Mouse (Mus musculus) heart, embryonic 16.5 days (tissue): Measurements from ENCODE around the gene Polr2e. TPM values are rescaled to one million over a fixed set of nuclear protein-coding genes. Genes with fewer than 3 reads are reported as not detected.

Source experiments
- ATAC-seq: fragments of 200-750 bp; cut with Nextera tagmentation; replicated peaks from 2 replicates; pipeline ENCODE4 v1.8.0; 2017; ENCODE audit warnings: moderate number of reproducible peaks; ENCODE audit not compliant: insufficient read depth, low FRiP score; ENCODE audit errors: extremely low read depth
- H3K27ac ChIP-seq: fragments of 300-500 bp; sonication (generic); 2 replicates; pipeline ENCODE4 v1.5.1; 2014; ENCODE audit warnings: mild to moderate bottlenecking, low read length, control low read depth, moderate library complexity
- H3K27me3 ChIP-seq: fragments of 300-500 bp; sonication (generic); 2 replicates; pipeline ENCODE4 v1.6.1; 2014; ENCODE audit warnings: low read length, mixed read lengths; ENCODE audit not compliant: control insufficient read depth, insufficient read depth
- H3K36me3 ChIP-seq: fragments of 300-500 bp; sonication (generic); 2 replicates; pipeline ENCODE4 v1.6.1; 2014; ENCODE audit not compliant: control insufficient read depth, insufficient read depth
- H3K4me1 ChIP-seq: fragments of 300-500 bp; sonication (generic); 2 replicates; pipeline ENCODE4 v1.6.1; 2014; ENCODE audit warnings: low read length, mixed read lengths; ENCODE audit not compliant: control insufficient read depth, insufficient read depth
- H3K4me2 ChIP-seq: fragments of 300-500 bp; sonication (generic); 2 replicates; pipeline ENCODE4 v1.6.1; 2014; ENCODE audit warnings: low read depth, mild to moderate bottlenecking, control low read depth, low read length
- H3K4me3 ChIP-seq: fragments of 300-500 bp; sonication (generic); 2 replicates; pipeline ENCODE4 v1.5.1; 2014; ENCODE audit warnings: mild to moderate bottlenecking, control low read depth, low read length
- H3K9ac ChIP-seq: fragments of 300-500 bp; sonication (generic); 2 replicates; pipeline ENCODE4 v1.6.1; 2014; ENCODE audit warnings: low read length, control low read depth
- H3K9me3 ChIP-seq: fragments of 300-500 bp; sonication (generic); replicated peaks from 2 replicates; pipeline ENCODE4 v1.6.1; 2016; ENCODE audit warnings: low read length; ENCODE audit not compliant: control insufficient read depth
- WGBS: fragments of 180-500 bp; shearing (Covaris S2); extraction: QIAGEN DNeasy Blood & Tissue Kit; methylation state at CpG from one replicate; pipeline ENCODE4 v1.1.7; 2014; 5-methylcytosine and 5-hydroxymethylcytosine counted together
- polyA plus RNA-seq: library from polyadenylated mRNA; unstranded; fragments of >200 nt; fragmentation: Nextera tagmentation; extraction: Ambion mirVana; gene quantifications from 2 replicates; pipeline ENCODE4 v1.2.1, GENCODE M21; 2015

Gene Polr2e
- polyA plus RNA-seq, 1 experiment from 2014 or later = 136 TPM

- no peak overlapping the region for H3K27ac ChIP-seq
- no peak for ATAC-seq
- H3K4me2 ChIP-seq = no peak overlapping the region
- no peak overlapping the region for H3K4me3 ChIP-seq
- peaks cover 27% of the 10 kb centered on the region for H3K36me3 ChIP-seq
- H3K9me3 ChIP-seq = peaks cover 12% of the 10 kb centered on the region
- 54% methylated on average over 25 of the region's 25 CpGs for WGBS
- H3K4me1 ChIP-seq = peaks cover under 1% of the 10 kb centered on the region
- H3K9ac ChIP-seq = no peak overlapping the region
- H3K27me3 ChIP-seq = peaks cover 22% of the 10 kb centered on the region
Measured at GRCm38 (mm10) chr10:80013609-80014008, 26.0 kb downstream of the Polr2e start.

- H3K4me3 ChIP-seq = no peak overlapping the region
- H3K36me3 ChIP-seq = peaks cover 27% of the 10 kb centered on the region
- peaks cover 22% of the 10 kb centered on the region for H3K27me3 ChIP-seq
- 84% methylated on average over 6 of the region's 6 CpGs for WGBS
- H3K9ac ChIP-seq = no peak overlapping the region
- no peaks in the 10 kb centered on the region for H3K4me1 ChIP-seq
- no peak overlapping the region for H3K27ac ChIP-seq
- H3K9me3 ChIP-seq = peaks cover 12% of the 10 kb centered on the region
- H3K4me2 ChIP-seq = no peak overlapping the region
- no peak for ATAC-seq
Measured at GRCm38 (mm10) chr10:80011740-80012139, 27.9 kb downstream of the Polr2e start.

GRCm38 (mm10) chr10:80004233-80004705 lies 35.3 kb downstream of the Polr2e start:
- no peak for ATAC-seq
- Histone ChIP-seq H3K9me3 (no peaks in the 10 kb centered on the region), H3K27me3 (peaks cover 6% of the 10 kb centered on the region; the same call in 1 of the 2 replicates), H3K36me3 (peaks cover 3% of the 10 kb centered on the region; the same call in 1 of the 2 replicates), H3K27ac (no peak overlapping the region), H3K9ac (no peak overlapping the region), H3K4me2 (no peak overlapping the region), H3K4me3 (no peak overlapping the region), H3K4me1 (peaks cover 5% of the 10 kb centered on the region; the same call in 1 of the 2 replicates)
- 70% methylated on average over 8 of the region's 8 CpGs for WGBS

- no peak overlapping the region for H3K4me3 ChIP-seq
Measured at GRCm38 (mm10) chr10:80003374-80004232, 36.0 kb downstream of the Polr2e start.

GRCm38 (mm10) chr10:80002829-80003228 lies 36.8 kb downstream of the Polr2e start:
- Histone ChIP-seq H3K4me1 (peaks cover 9% of the 10 kb centered on the region), H3K27ac (no peak overlapping the region), H3K36me3 (no peaks in the 10 kb centered on the region), H3K9me3 (no peaks in the 10 kb centered on the region), H3K27me3 (peaks cover 6% of the 10 kb centered on the region; the same call in 1 of the 2 replicates), H3K4me3 (no peak overlapping the region), H3K4me2 (no peak overlapping the region), H3K9ac (no peak overlapping the region)
- ATAC-seq = no peak
- WGBS = 31% methylated on average over 21 of the region's 21 CpGs

More at GRCm38 (mm10) chr10:80003374-80004232, 36.0 kb downstream of the Polr2e start:
- Histone ChIP-seq H3K4me1 (peaks cover 5% of the 10 kb centered on the region; the same call in 1 of the 2 replicates), H3K27ac (peak overlapping the region; percentile 11; the same call in 1 of the 2 replicates), H3K9me3 (no peaks in the 10 kb centered on the region), H3K27me3 (peaks cover 6% of the 10 kb centered on the region; the same call in 1 of the 2 replicates), H3K4me2 (no peak overlapping the region), H3K9ac (no peak overlapping the region), H3K36me3 (no peaks in the 10 kb centered on the region)
- 56% methylated on average over 9 of the region's 9 CpGs for WGBS
- ATAC-seq = no peak

GRCm38 (mm10) chr10:80001945-80002344 lies 37.6 kb downstream of the Polr2e start:
- 77% methylated on average over 9 of the region's 9 CpGs for WGBS
- Histone ChIP-seq H3K36me3 (no peaks in the 10 kb centered on the region), H3K27ac (no peak overlapping the region), H3K27me3 (peaks cover 6% of the 10 kb centered on the region; the same call in 1 of the 2 replicates), H3K4me3 (no peak overlapping the region), H3K9me3 (no peaks in the 10 kb centered on the region), H3K4me1 (peaks cover 17% of the 10 kb centered on the region), H3K9ac (no peak overlapping the region), H3K4me2 (no peak overlapping the region)
- no peak for ATAC-seq

GRCm38 (mm10) chr10:79997819-79998218 lies 41.8 kb downstream of the Polr2e start:
- peaks cover 16% of the 10 kb centered on the region for H3K36me3 ChIP-seq
- peak overlapping the region; percentile 89 for H3K4me2 ChIP-seq
- ATAC-seq = 0 out of 2 replicates have a peak, but pooled peaks have one; percentile 20
- H3K27ac ChIP-seq = peak overlapping the region; percentile 71
- 12% methylated on average over 15 of the region's 15 CpGs for WGBS
- no peaks in the 10 kb centered on the region for H3K9me3 ChIP-seq
- H3K4me3 ChIP-seq = peak overlapping the region; percentile 68
- H3K4me1 ChIP-seq = peaks cover 18% of the 10 kb centered on the region
- peak overlapping the region; percentile 78 for H3K9ac ChIP-seq
- H3K27me3 ChIP-seq = peaks cover 6% of the 10 kb centered on the region; the same call in 1 of the 2 replicates

GRCm38 (mm10) chr10:79997034-79997760 lies 42.4 kb downstream of the Polr2e start:
- Histone ChIP-seq H3K9ac (peak overlapping the region; percentile 78), H3K4me2 (peak overlapping the region; percentile 89), H3K36me3 (peaks cover 22% of the 10 kb centered on the region), H3K4me1 (peaks cover 18% of the 10 kb centered on the region), H3K9me3 (no peaks in the 10 kb centered on the region), H3K27ac (peak overlapping the region; percentile 71; the same call in 1 of the 2 replicates), H3K27me3 (peaks cover 6% of the 10 kb centered on the region; the same call in 1 of the 2 replicates), H3K4me3 (peak overlapping the region; percentile 68)
- WGBS = under 1% methylated on average over 35 of the region's 35 CpGs
- ATAC-seq = 0 out of 2 replicates have a peak, but pooled peaks have one; percentile 24
